Mouse (Mus musculus) stomach, embryonic 16.5 days (tissue): ENCODE data around the gene Ptbp2. TPM values are rescaled to one million over a fixed set of nuclear protein-coding genes. Genes with fewer than 3 reads are reported as not detected.

ENCODE experiments used
- ATAC-seq: fragments of 200-750 bp; cut with Nextera tagmentation; 2 replicates; pipeline ENCODE4 v1.8.0; 2017; ENCODE audit warnings: moderate number of reproducible peaks, moderate TSS enrichment; ENCODE audit not compliant: insufficient read depth, low FRiP score
- H3K27ac ChIP-seq: fragments of 300-500 bp; sonication (generic); 2 replicates; pipeline ENCODE4 v1.5.1; 2014; ENCODE audit warnings: low read length
- H3K27me3 ChIP-seq: fragments of 300-500 bp; sonication (generic); 2 replicates; pipeline ENCODE4 v1.6.1; 2014; ENCODE audit warnings: low read length, control low read depth, mixed read lengths; ENCODE audit not compliant: control insufficient read depth, insufficient read depth
- H3K36me3 ChIP-seq: fragments of 300-500 bp; sonication (generic); 2 replicates; pipeline ENCODE4 v1.6.1; 2014; ENCODE audit warnings: low read length; ENCODE audit not compliant: control insufficient read depth, insufficient read depth
- H3K4me1 ChIP-seq: fragments of 300-500 bp; sonication (generic); 2 replicates; pipeline ENCODE4 v1.6.1; 2014; ENCODE audit warnings: low read length, control low read depth, mixed read lengths; ENCODE audit not compliant: control insufficient read depth, insufficient read depth
- H3K4me2 ChIP-seq: fragments of 300-500 bp; sonication (generic); 2 replicates; pipeline ENCODE4 v1.6.1; 2014; ENCODE audit warnings: low read depth, low read length, mixed read lengths
- H3K4me3 ChIP-seq: fragments of 300-500 bp; sonication (generic); replicated peaks from 2 replicates; pipeline ENCODE4 v1.5.1; 2014; ENCODE audit warnings: mild to moderate bottlenecking, low read length
- H3K9ac ChIP-seq: fragments of 300-500 bp; sonication (generic); 2 replicates; pipeline ENCODE4 v1.6.1; 2014; ENCODE audit warnings: low read length
- H3K9me3 ChIP-seq: fragments of 300-500 bp; sonication (generic); replicated peaks from 2 replicates; pipeline ENCODE4 v1.6.1; 2016; ENCODE audit warnings: low read length, control low read depth; ENCODE audit not compliant: control insufficient read depth
- WGBS: fragments of 180-500 bp; shearing (Covaris S2); extraction: QIAGEN DNeasy Blood & Tissue Kit; methylation state at CpG from one replicate; pipeline ENCODE4 v1.1.7; 2014; 5-methylcytosine and 5-hydroxymethylcytosine counted together
- polyA plus RNA-seq: library from polyadenylated mRNA; unstranded; fragments of >200 nt; fragmentation: Nextera tagmentation; extraction: Ambion mirVana; gene quantifications from 2 replicates; pipeline ENCODE4 v1.2.1, GENCODE M21; 2015

Gene Ptbp2
- 45.4 and 49.3 TPM in 2 replicates for polyA plus RNA-seq

GRCm38 (mm10) chr3:119784366-119784765 is at the start of gene Ptbp2:
Gene Ptbp2 (minus strand): TSS chr3:119784466.
- peak within 1 kb of the TSS; percentile 96 for H3K27ac ChIP-seq
- H3K36me3 ChIP-seq, result no peaks in the 10 kb centered on the region
- no peaks in the 10 kb centered on the region for H3K27me3 ChIP-seq
- peaks cover 4% of the 10 kb centered on the region for H3K4me1 ChIP-seq
- no peak for ATAC-seq
- WGBS, result 81% methylated on average over 4 of the region's 4 CpGs
- peak within 1 kb of the TSS; percentile 97 for H3K9ac ChIP-seq
- peak within 1 kb of the TSS; percentile 45 for H3K4me2 ChIP-seq
- H3K4me3 ChIP-seq, result peak within 1 kb of the TSS; percentile 60
- no peaks in the 10 kb centered on the region for H3K9me3 ChIP-seq

GRCm38 (mm10) chr3:119814678-119815077 is 30.4 kb upstream of the Ptbp2 start:
- Histone ChIP-seq H3K4me3 (no peak overlapping the region), H3K9ac (no peak overlapping the region), H3K27ac (no peak overlapping the region), H3K27me3 (no peaks in the 10 kb centered on the region), H3K9me3 (no peaks in the 10 kb centered on the region), H3K4me1 (no peaks in the 10 kb centered on the region), H3K4me2 (no peak overlapping the region), H3K36me3 (no peaks in the 10 kb centered on the region)
- WGBS, result 56% methylated on average over 1 of the region's 1 CpGs
- ATAC-seq, result no peak

GRCm38 (mm10) chr3:119806123-119806522 is 21.9 kb upstream of the Ptbp2 start:
- Histone ChIP-seq H3K9ac (no peak overlapping the region), H3K4me1 (no peaks in the 10 kb centered on the region), H3K9me3 (no peaks in the 10 kb centered on the region), H3K36me3 (no peaks in the 10 kb centered on the region), H3K27me3 (no peaks in the 10 kb centered on the region), H3K27ac (no peak overlapping the region), H3K4me2 (no peak overlapping the region), H3K4me3 (no peak overlapping the region)
- ATAC-seq, result no peak
- WGBS, result 68% methylated on average over 7 of the region's 7 CpGs

- H3K9ac ChIP-seq, result no peak overlapping the region
- 80% methylated on average over 9 of the region's 9 CpGs for WGBS
- H3K36me3 ChIP-seq, result no peaks in the 10 kb centered on the region
- no peak overlapping the region for H3K4me2 ChIP-seq
- H3K27me3 ChIP-seq, result no peaks in the 10 kb centered on the region
- H3K27ac ChIP-seq, result no peak overlapping the region
- H3K4me1 ChIP-seq, result no peaks in the 10 kb centered on the region
- no peak overlapping the region for H3K4me3 ChIP-seq
- 0 out of 2 replicates have a peak, but pooled peaks cover 4% of the 10 kb centered on the region for H3K9me3 ChIP-seq
- no peak for ATAC-seq
Observed at GRCm38 (mm10) chr3:119794677-119795365, 10.6 kb upstream of the Ptbp2 start.

GRCm38 (mm10) chr3:119782946-119783701 is 1.1 kb downstream of the Ptbp2 start:
- ATAC-seq, result peak; percentile 94
- H3K27ac ChIP-seq, result peak overlapping the region; percentile 96
- under 1% methylated on average over 68 of the region's 89 CpGs for WGBS

GRCm38 (mm10) chr3:119782022-119782945 is 2.0 kb downstream of the Ptbp2 start:
- Histone ChIP-seq H3K9me3 (no peaks in the 10 kb centered on the region), H3K27me3 (no peaks in the 10 kb centered on the region), H3K4me2 (peak overlapping the region; percentile 76), H3K27ac (peak overlapping the region; percentile 96), H3K9ac (peak overlapping the region; percentile 97), H3K4me3 (peak overlapping the region; percentile 60), H3K36me3 (no peaks in the 10 kb centered on the region), H3K4me1 (peaks cover 4% of the 10 kb centered on the region)
- WGBS, result under 1% methylated on average over 54 of the region's 63 CpGs
- peak; percentile 52 for ATAC-seq

More at GRCm38 (mm10) chr3:119782946-119783701, 1.1 kb downstream of the Ptbp2 start:
- no peaks in the 10 kb centered on the region for H3K27me3 ChIP-seq
- peak overlapping the region; percentile 97 for H3K9ac ChIP-seq
- H3K4me2 ChIP-seq, result peak overlapping the region; percentile 76
- H3K4me3 ChIP-seq, result peak overlapping the region; percentile 60
- no peaks in the 10 kb centered on the region for H3K9me3 ChIP-seq
- H3K4me1 ChIP-seq, result peaks cover 4% of the 10 kb centered on the region
- H3K36me3 ChIP-seq, result no peaks in the 10 kb centered on the region

- Histone ChIP-seq H3K4me3 (peak overlapping the region; percentile 16; the same call in 1 of the 2 replicates), H3K36me3 (no peaks in the 10 kb centered on the region), H3K27me3 (no peaks in the 10 kb centered on the region), H3K4me2 (peak overlapping the region; percentile 51), H3K9me3 (no peaks in the 10 kb centered on the region), H3K9ac (no peak overlapping the region), H3K27ac (no peak overlapping the region), H3K4me1 (peaks cover 4% of the 10 kb centered on the region)
- ATAC-seq, result no peak
Observed at GRCm38 (mm10) chr3:119780876-119781275, 3.4 kb downstream of the Ptbp2 start.

- peaks cover 4% of the 10 kb centered on the region for H3K4me1 ChIP-seq
- peak overlapping the region; percentile 10; the same call in 1 of the 2 replicates for H3K4me2 ChIP-seq
- 77% methylated on average over 1 of the region's 1 CpGs for WGBS
- H3K36me3 ChIP-seq, result no peaks in the 10 kb centered on the region
- H3K27ac ChIP-seq, result no peak overlapping the region
- ATAC-seq, result no peak
- H3K9me3 ChIP-seq, result no peaks in the 10 kb centered on the region
- H3K4me3 ChIP-seq, result no peak overlapping the region
- H3K27me3 ChIP-seq, result no peaks in the 10 kb centered on the region
- no peak overlapping the region for H3K9ac ChIP-seq
Observed at GRCm38 (mm10) chr3:119779261-119779660, 5.0 kb downstream of the Ptbp2 start.
